Mouse (Mus musculus) lung, postnatal 0 days (tissue): ENCODE measurements at regions not wholly inside any gene's neighbourhood (a gene's known extent, or its start where the extent isn't known, plus 50 kb on each side); places are given as distances from the start of the nearest gene placed in this dataset.

Source experiments
- CTCF ChIP-seq: IDR thresholded peaks from 2 replicates; pipeline ENCODE4 v1.5.1; 2016; ENCODE audit warnings: antibody characterized with exemption, mild to moderate bottlenecking
- EP300 ChIP-seq: IDR thresholded peaks from 2 replicates; pipeline ENCODE4 v1.6.1; 2016; ENCODE audit warnings: antibody characterized with exemption, mild to moderate bottlenecking, control low read depth

DNA sequence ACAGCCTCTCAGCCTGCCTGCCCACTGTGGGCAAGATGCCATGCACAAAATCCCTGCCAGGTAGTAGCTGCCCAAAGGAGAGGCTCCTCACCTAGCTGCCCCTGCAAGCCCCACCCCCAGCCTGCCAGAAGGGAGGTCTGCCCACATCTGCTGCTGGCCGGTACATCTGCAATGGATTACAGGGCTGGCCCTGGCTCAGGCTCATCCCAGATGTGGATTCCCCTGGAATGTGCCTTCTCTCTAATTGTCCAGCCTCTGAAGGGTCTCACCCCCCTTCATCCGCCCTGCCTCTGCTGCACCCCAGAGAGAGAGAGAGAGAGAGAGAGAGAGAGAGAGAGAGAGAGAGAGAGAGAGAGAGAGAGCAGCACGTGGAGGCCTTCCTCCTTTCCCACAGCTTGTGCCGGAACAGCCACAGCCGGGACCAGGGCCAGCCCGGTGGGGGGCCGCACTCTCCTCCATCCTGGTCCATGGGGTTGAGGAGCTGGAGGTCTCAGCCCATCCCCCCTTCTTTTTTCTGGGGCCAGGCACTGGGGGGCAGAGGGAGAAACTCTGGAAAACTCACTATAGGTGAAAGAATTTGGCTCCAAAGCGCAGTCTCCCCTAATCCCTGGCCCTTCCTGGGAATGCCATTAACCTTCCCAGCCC, 161.2 kb upstream of the Tmem28 start:
- TF ChIP-seq CTCF (no peak), EP300 (no peak)
